In genomic region chr6:115815041-115815440, GRCm38 (mm10) we compare ENCODE assay signal across 34 mouse cellular contexts. TPM values are rescaled to one million over a fixed set of nuclear protein-coding genes. Genes with fewer than 3 reads are reported as not detected.
"Had no signal": no experiment of that assay in that cellular context is flagged by ENCODE, and none has a peak within 500 bp of the region (broad histone marks: within the 10 kb centered on the region; RNA-seq: fewer than 3 reads in every experiment).

No protein-coding gene starts in this region.

- H3K27me3 ChIP-seq: heart, embryonic 12.5 days; heart, embryonic 13.5 days; heart, embryonic 15.5 days; hindbrain, embryonic 12.5 days; hindbrain, embryonic 13.5 days; hindbrain, embryonic 15.5 days; intestine, embryonic 15.5 days had no signal

- H3K9me3 ChIP-seq: heart, embryonic 12.5 days; heart, embryonic 13.5 days; heart, embryonic 15.5 days; hindbrain, embryonic 10.5 days; hindbrain, embryonic 12.5 days; hindbrain, embryonic 13.5 days; hindbrain, embryonic 15.5 days; intestine, embryonic 15.5 days had no signal

- DNase-seq: heart, postnatal 10 days; heart, postnatal 14 days; heart, postnatal 36 days; heart, postnatal 4 days; kidney, adult 11 months; kidney, adult 18-20 months; kidney, adult 2 months; kidney, adult 8-10 months; kidney, adult 9 months; kidney, postnatal 10 days; kidney, postnatal 14 days; kidney, postnatal 25 days; kidney, postnatal 36 days; kidney, postnatal 4 days; layer of hippocampus, adult 9-11 months; layer of hippocampus, postnatal 36 days had no signal

- ATAC-seq: hindbrain, embryonic 16.5 days; hindbrain, postnatal 0 days; inflammation-experienced regulatory T-cells, adult 6 months; intestine, embryonic 15.5 days; intestine, embryonic 16.5 days; intestine, postnatal 0 days had no signal

- H3K36me3 ChIP-seq: heart, embryonic 12.5 days; heart, embryonic 13.5 days; heart, embryonic 15.5 days; hindbrain, embryonic 10.5 days; hindbrain, embryonic 12.5 days; hindbrain, embryonic 13.5 days; hindbrain, embryonic 15.5 days; intestine, embryonic 15.5 days had no signal

- H3K27ac ChIP-seq: heart, embryonic 13.5 days; heart, embryonic 15.5 days; hindbrain, embryonic 10.5 days; hindbrain, embryonic 12.5 days; hindbrain, embryonic 13.5 days; hindbrain, embryonic 14.5 days; hindbrain, embryonic 15.5 days; hindbrain, postnatal 0 days; intestine, embryonic 15.5 days; kidney, postnatal 0 days; layer of hippocampus, adult 2 months; left cerebral cortex, adult 2 months had no signal

- H3K4me3 ChIP-seq: heart, embryonic 12.5 days; heart, embryonic 13.5 days; heart, embryonic 15.5 days; hindbrain, embryonic 10.5 days; hindbrain, embryonic 12.5 days; hindbrain, embryonic 13.5 days; hindbrain, embryonic 15.5 days; intestine, embryonic 15.5 days; layer of hippocampus, adult 2 months; left cerebral cortex, adult 2 months had no signal

- H3K4me2 ChIP-seq: heart, embryonic 12.5 days; heart, embryonic 13.5 days; heart, embryonic 15.5 days; hindbrain, embryonic 12.5 days; hindbrain, embryonic 13.5 days; hindbrain, embryonic 14.5 days; hindbrain, embryonic 15.5 days; intestine, embryonic 15.5 days had no signal

- H3K4me1 ChIP-seq: hindbrain, embryonic 15.5 days; intestine, embryonic 15.5 days had no signal

- H3K9ac ChIP-seq: heart, embryonic 15.5 days; hindbrain, embryonic 12.5 days; hindbrain, embryonic 13.5 days; hindbrain, embryonic 14.5 days; hindbrain, embryonic 15.5 days; intestine, embryonic 15.5 days had no signal

RNA-seq across cellular contexts. Expression of gene Efcab12, which starts 23.2 kb away (rescaled TPM):
- total RNA-seq: hematopoietic stem cell, adult 5-6 weeks had no signal
